ENCODE assay signal across 11 mouse cellular contexts in the genomic region with DNA sequence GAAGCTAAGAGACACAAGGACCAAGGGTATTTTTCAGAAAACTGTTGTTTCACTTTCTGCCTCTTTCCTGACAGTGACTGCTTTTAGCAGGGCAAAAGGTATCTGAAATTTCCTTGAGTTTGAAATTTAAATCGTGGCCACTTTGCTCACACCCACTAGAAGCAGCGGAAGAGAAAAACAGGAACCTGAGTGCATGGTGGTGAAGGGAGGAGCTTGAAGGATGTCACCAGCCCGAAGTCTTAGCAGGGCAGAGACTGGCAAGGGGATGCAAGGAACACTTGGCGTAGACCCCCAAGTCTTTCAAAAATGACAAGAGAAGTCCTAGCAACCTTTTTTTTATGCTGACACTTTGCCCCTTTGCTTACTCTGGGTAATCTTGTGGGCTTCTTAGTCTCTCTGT.
"Had no signal": no experiment of that assay in that cellular context is flagged by ENCODE, and none has a peak within 500 bp of the region (broad histone marks: within the 10 kb centered on the region; RNA-seq: fewer than 3 reads in every experiment).

No protein-coding gene starts in this region.

- ATAC-seq: intestine, embryonic 15.5 days; liver, postnatal 0 days; midbrain, embryonic 13.5 days had no signal

- DNase-seq: kidney, adult 2 months; kidney, postnatal 14 days; liver; liver, embryonic 13.5 days; liver, postnatal 0 days; lung, postnatal 14 days; right cerebral cortex, postnatal 25 days; thymus, adult 2 months; thymus, postnatal 36 days had no signal
